Mouse (Mus musculus) lung, embryonic 16.5 days (tissue): ENCODE data around the gene Rhbdd3. TPM values are rescaled to one million over a fixed set of nuclear protein-coding genes. Genes with fewer than 3 reads are reported as not detected.
A peak's percentile ranks its signal among the peaks of the same experiment; 100 is the strongest.

Experiments used
- ATAC-seq: fragments of 200-750 bp; cut with Nextera tagmentation; 2 replicates; pipeline ENCODE4 v1.8.0; 2017; ENCODE audit warnings: low read depth, mild to moderate bottlenecking, moderate library complexity
- H3K27ac ChIP-seq: fragments of 300-500 bp; sonication (generic); 2 replicates; pipeline ENCODE4 v1.5.1; 2014; ENCODE audit warnings: mild to moderate bottlenecking, control low read depth, low read length
- H3K27me3 ChIP-seq: fragments of 300-500 bp; sonication (generic); 2 replicates; pipeline ENCODE4 v1.6.1; 2014; ENCODE audit warnings: low read depth, low read length, mixed read lengths; ENCODE audit not compliant: control insufficient read depth, insufficient read depth
- H3K36me3 ChIP-seq: fragments of 300-500 bp; sonication (generic); 2 replicates; pipeline ENCODE4 v1.6.1; 2014; ENCODE audit warnings: low read length; ENCODE audit not compliant: control insufficient read depth, insufficient read depth
- H3K4me1 ChIP-seq: fragments of 300-500 bp; sonication (generic); replicated peaks from 2 replicates; pipeline ENCODE4 v1.6.1; 2014; ENCODE audit warnings: low read length, mixed read lengths; ENCODE audit not compliant: control insufficient read depth, insufficient read depth
- H3K4me2 ChIP-seq: fragments of 300-500 bp; sonication (generic); 2 replicates; pipeline ENCODE4 v1.6.1; 2014; ENCODE audit warnings: low read depth, low read length, control low read depth
- H3K4me3 ChIP-seq: fragments of 300-500 bp; sonication (generic); 2 replicates; pipeline ENCODE4 v1.5.1; 2014; ENCODE audit warnings: mild to moderate bottlenecking, low read length, control low read depth
- H3K9ac ChIP-seq: fragments of 300-500 bp; sonication (generic); 2 replicates; pipeline ENCODE4 v1.6.1; 2014; ENCODE audit warnings: low read length, control low read depth
- H3K9me3 ChIP-seq: fragments of 300-500 bp; sonication (generic); 2 replicates; pipeline ENCODE4 v1.6.1; 2016; ENCODE audit warnings: low read length; ENCODE audit not compliant: control insufficient read depth
- WGBS: fragments of 180-500 bp; shearing (Covaris S2); extraction: QIAGEN DNeasy Blood & Tissue Kit; methylation state at CpG from one replicate; pipeline ENCODE4 v1.1.7; 2014; 5-methylcytosine and 5-hydroxymethylcytosine counted together
- polyA plus RNA-seq: library from polyadenylated mRNA; unstranded; fragments of >200 nt; fragmentation: Nextera tagmentation; extraction: Ambion mirVana; gene quantifications from 2 replicates; pipeline ENCODE4 v1.2.1, GENCODE M21; 2015

Rhbdd3 gene
- 23.8 and 26.3 TPM in 2 replicates for polyA plus RNA-seq

DNA sequence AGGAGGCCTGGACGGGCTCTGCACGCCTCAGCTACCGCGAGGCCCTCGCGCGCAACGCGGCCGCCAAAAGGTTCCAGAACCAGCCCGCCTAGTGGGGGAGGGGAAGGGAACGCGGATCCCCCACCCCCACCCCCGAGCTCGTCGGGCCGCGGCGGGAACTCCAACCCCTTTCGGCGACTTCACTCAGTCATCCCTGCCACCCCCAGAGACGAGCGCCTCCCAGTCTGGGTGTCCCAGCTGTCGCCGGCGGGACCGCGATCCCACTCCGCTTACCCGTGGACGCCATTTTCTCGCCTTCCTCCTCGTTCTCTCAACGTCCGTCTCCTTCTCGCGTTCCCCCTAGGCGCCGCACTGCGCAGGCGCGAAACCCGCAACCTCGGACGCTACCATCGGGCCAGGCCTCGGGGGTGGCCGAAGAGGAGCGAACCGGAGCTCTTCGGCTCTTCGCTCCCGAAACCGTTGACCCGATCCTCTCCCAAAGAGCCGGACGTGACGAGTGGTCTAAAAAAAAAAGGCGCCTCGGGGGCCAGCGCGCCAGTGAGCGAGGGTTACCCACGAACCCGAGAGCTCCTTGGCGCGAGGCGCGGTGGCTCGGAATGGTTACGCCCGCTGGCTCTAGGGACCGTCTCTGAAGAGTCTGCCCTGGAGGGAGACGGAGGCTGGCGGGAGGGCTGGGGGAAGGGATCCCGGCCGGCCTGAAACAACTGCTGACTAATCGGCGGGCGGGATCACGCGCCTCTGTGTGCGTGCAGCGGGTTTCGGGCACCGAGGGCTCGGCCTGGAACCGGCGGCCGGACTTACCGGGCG lies at the start of gene Rhbdd3, which contains the start of gene Ewsr1:
Gene Rhbdd3, plus strand, starts transcription at position 191 of the 807 bp plus-strand sequence.
Gene Ewsr1, minus strand, starts transcription at position 531 of the 807 bp plus-strand sequence.
- Histone ChIP-seq H3K9ac (peak within 1 kb of the TSS; percentile 99), H3K36me3 (no peaks in the 10 kb centered on the region), H3K27ac (peak within 1 kb of the TSS; percentile 98), H3K4me2 (peak within 1 kb of the TSS; percentile 92), H3K9me3 (no peaks in the 10 kb centered on the region), H3K27me3 (no peaks in the 10 kb centered on the region), H3K4me1 (peaks cover 23% of the 10 kb centered on the region), H3K4me3 (peak within 1 kb of the TSS; percentile 99)
- WGBS, result under 1% methylated on average over 87 of the region's 92 CpGs
- ATAC-seq, result peak; percentile 91

DNA sequence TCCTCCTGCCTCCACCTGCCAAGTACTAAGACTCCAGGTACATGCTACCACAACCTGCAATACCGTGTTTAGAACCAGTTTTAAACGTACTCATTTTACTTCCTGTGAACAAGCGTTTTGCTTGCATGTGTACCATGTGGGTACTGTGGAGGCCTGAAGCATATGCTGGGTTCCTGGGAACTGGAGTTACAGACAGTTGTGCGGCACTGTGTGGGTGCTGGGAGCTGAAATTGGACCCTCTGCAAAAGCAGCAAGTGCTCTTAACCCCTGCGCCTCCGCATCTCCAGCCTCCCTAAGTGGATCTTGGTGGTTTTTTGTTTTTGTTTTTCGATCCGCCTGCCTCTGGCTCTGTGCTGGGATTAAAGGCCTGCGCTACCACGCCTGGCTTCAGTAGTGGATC lies 47.1 kb upstream of the Rhbdd3 start:
- Histone ChIP-seq H3K4me2 (no peak overlapping the region), H3K36me3 (no peaks in the 10 kb centered on the region), H3K9me3 (no peaks in the 10 kb centered on the region), H3K27ac (no peak overlapping the region), H3K4me3 (no peak overlapping the region), H3K9ac (no peak overlapping the region), H3K27me3 (peaks cover 10% of the 10 kb centered on the region), H3K4me1 (no peaks in the 10 kb centered on the region)
- ATAC-seq, result no peak
- 76% methylated on average over 10 of the region's 10 CpGs for WGBS

DNA sequence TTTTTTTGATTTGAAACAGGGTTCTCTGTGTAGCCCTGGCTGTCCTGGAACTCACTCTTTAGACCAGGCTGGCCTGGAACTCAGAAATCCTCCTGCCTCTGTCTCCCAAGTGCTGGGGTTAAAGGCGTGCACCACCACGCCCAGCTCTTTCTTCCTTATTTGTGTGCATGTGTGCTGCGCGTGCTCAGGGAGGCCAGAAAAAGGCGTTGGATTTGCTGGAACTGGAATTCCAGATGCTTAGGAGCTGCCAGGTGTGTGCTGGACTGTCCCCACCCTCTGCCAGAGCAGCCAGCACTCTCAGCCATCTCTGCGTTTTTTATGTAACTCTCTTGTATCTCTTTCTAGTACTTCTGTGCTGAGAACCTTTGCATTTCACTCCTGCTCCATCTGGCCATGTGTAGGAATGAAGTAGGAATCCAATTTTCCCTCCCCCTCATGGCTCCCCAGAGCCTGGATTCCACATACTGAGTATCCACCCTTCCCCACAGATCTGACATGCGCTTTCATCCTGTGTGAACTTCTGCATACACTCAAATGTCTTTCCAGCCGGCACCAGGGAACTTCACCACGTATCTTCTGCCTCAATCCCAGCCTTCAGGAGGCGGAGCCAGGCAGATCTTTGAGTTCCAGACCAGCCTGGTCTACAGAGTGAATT lies 46.4 kb upstream of the Rhbdd3 start:
- H3K27ac ChIP-seq, result no peak overlapping the region
- 62% methylated on average over 10 of the region's 10 CpGs for WGBS
- ATAC-seq, result no peak
- no peak overlapping the region for H3K9ac ChIP-seq
- no peaks in the 10 kb centered on the region for H3K9me3 ChIP-seq
- H3K36me3 ChIP-seq, result no peaks in the 10 kb centered on the region
- no peak overlapping the region for H3K4me3 ChIP-seq
- H3K4me1 ChIP-seq, result no peaks in the 10 kb centered on the region
- peaks cover 17% of the 10 kb centered on the region for H3K27me3 ChIP-seq
- no peak overlapping the region for H3K4me2 ChIP-seq

DNA sequence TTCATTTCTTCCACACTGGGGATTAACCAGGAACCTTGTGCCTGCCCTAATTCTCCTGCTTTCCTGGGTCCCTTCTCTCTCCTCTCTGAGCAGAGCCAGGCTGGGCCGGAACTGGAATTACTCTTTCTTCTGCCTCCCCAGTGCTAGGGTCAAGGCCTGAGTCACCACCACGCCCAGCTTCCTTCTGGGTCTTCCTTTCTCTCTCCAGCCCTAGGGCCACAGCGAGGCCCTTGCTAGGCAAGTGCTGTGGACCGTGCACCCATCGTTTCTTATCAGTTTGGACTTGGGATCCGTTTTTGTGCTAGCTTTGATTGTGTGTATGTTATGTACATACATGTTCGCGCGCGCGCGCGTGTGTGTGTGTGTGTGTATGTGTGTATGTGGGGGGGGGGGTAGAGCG lies 44.6 kb upstream of the Rhbdd3 start:
- H3K4me1 ChIP-seq, result peaks cover 8% of the 10 kb centered on the region
- no peak overlapping the region for H3K27ac ChIP-seq
- no peak for ATAC-seq
- no peak overlapping the region for H3K9ac ChIP-seq
- no peaks in the 10 kb centered on the region for H3K36me3 ChIP-seq
- 79% methylated on average over 14 of the region's 14 CpGs for WGBS
- H3K4me2 ChIP-seq, result no peak overlapping the region
- peaks cover 33% of the 10 kb centered on the region for H3K27me3 ChIP-seq
- H3K4me3 ChIP-seq, result no peak overlapping the region
- H3K9me3 ChIP-seq, result no peaks in the 10 kb centered on the region

DNA sequence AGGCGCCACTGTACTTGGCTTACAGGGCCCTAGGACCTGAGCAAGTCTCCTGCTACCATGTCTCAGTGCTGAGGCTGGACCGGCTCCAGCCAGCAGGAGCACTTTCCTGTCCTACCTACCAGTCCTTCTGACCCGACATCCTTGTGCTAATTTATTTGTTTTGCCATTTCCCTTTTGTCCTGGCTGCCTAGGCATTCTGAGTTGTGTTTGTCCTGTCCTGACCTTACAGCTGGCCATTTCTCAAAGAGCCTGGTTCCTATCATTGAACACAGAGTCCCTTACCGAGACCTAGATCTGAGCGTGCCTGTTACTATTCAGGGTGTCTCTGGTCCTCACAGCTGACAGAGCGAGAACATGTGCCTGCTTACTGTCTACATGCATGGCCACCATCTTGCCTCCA lies 43.9 kb upstream of the Rhbdd3 start:
- no peaks in the 10 kb centered on the region for H3K36me3 ChIP-seq

DNA sequence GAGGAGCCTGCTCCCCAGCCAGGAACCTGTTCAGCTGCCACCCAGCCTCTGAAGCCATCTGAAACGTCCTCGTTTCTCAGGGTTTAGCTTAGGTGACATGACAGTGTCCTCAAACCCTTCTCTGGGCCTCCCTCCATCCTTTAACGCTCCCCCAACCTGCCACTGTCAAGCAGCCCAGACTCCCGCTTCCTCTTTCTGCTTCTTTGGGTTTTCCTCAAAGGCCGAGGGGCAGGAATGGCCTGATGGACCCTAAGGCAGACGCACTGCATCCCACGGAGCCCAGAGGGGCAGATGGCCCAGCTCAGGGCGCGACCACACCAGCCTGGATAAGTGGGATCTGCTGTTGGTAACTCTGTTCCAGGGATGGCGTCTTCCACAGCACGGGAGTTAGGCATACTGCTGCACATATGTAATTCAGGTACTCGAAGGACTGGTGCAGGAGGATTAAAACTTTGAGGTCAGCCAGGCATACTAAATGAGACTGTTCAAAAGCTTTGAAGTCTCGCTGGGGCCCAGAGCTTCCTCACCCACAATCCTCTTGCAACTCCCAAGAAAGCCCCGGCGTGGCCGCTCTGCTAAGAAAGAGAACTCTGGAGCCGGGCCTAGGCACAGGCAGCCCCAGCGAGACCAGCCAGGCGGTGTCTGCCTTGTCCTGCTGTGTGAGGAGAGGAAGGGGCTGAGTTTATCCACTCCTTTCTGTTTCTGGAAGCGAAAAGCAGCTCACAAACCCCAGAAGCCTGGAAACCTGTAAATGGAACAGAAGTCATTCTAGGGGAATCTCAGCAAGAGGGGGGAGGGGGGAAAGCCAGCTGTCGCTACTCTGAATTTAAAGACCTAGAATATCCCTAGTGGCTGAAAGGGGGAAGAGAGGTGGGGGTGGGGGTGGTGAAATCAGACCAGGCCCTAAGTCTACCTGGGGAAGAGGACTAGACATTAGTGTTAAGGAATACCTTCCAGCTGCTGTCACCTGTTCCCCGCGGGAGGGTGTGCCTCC lies 42.5 kb upstream of the Rhbdd3 start:
- ATAC-seq, result no peak
- Histone ChIP-seq H3K9me3 (no peaks in the 10 kb centered on the region), H3K27ac (no peak overlapping the region), H3K4me3 (no peak overlapping the region), H3K4me1 (peaks cover 12% of the 10 kb centered on the region), H3K4me2 (no peak overlapping the region), H3K36me3 (no peaks in the 10 kb centered on the region), H3K27me3 (peaks cover 54% of the 10 kb centered on the region), H3K9ac (no peak overlapping the region)
- WGBS, result 45% methylated on average over 23 of the region's 23 CpGs

More for the DNA sequence above, 43.9 kb upstream of the Rhbdd3 start:
- Histone ChIP-seq H3K27me3 (peaks cover 40% of the 10 kb centered on the region), H3K4me2 (no peak overlapping the region), H3K27ac (no peak overlapping the region), H3K9ac (no peak overlapping the region), H3K4me3 (no peak overlapping the region), H3K4me1 (peaks cover 10% of the 10 kb centered on the region), H3K9me3 (no peaks in the 10 kb centered on the region)
- WGBS, result 51% methylated on average over 6 of the region's 6 CpGs
- no peak for ATAC-seq

DNA sequence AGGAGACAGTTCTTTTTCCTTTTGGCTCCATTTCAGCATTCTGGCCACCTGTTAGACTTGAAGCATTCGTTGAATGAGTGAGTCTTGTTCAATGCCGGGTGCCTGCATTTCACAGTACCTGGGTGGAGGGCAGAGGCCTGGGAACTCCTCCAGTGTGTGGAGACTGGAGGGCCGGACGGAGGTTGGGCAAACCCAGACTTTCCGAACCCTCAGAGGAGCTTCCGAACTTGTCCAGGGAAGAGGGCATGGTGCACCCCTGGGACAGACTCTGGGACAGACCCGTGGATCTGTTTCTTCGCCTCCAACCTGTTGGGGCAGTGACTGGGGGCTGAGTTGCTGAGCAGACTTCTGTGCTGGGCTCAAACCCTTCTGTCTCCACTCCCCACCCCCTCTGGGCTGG lies 41.7 kb upstream of the Rhbdd3 start:
- no peaks in the 10 kb centered on the region for H3K9me3 ChIP-seq
- ATAC-seq, result no peak
- H3K27ac ChIP-seq, result no peak overlapping the region
- no peak overlapping the region for H3K4me2 ChIP-seq
- H3K36me3 ChIP-seq, result no peaks in the 10 kb centered on the region
- no peak overlapping the region for H3K4me3 ChIP-seq
- H3K4me1 ChIP-seq, result peaks cover 20% of the 10 kb centered on the region
- 54% methylated on average over 8 of the region's 8 CpGs for WGBS
- H3K9ac ChIP-seq, result no peak overlapping the region
- H3K27me3 ChIP-seq, result peaks cover 57% of the 10 kb centered on the region

DNA sequence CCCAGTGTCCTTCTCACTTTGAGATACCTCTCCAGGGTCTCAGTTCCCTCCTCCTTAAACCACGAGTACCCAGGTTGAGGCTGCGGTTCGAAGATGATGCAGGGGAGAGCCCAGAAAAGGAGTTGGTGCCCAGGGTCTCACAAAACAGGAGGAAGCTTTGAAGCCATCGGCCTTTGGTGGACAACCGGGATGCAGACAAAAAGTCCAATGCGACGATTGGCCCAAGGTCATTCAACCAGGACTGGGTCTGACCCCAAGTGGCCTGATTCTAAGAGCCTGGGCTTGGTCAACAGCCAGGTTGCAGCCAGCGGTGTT lies 41.2 kb upstream of the Rhbdd3 start:
- no peaks in the 10 kb centered on the region for H3K9me3 ChIP-seq
- peak overlapping the region; percentile 61 for H3K9ac ChIP-seq
- 17% methylated on average over 8 of the region's 8 CpGs for WGBS
- H3K4me1 ChIP-seq, result peaks cover 24% of the 10 kb centered on the region
- peaks cover 61% of the 10 kb centered on the region for H3K27me3 ChIP-seq
- no peak for ATAC-seq
- no peak overlapping the region for H3K27ac ChIP-seq
- peak overlapping the region; percentile 54 for H3K4me3 ChIP-seq
- H3K36me3 ChIP-seq, result no peaks in the 10 kb centered on the region
- H3K4me2 ChIP-seq, result peak overlapping the region; percentile 93
